Mouse (Mus musculus) adipocyte (in vitro differentiated cells): Measurements from ENCODE around the gene Atad2b.
A peak's percentile ranks its signal among the peaks of the same experiment; 100 is the strongest.
"Not testable (repeated sequence)": the region's sequence is repeated elsewhere in the genome, so short reads cannot be mapped to it uniquely, and the experiment has no call there.

ENCODE experiments used
- DNase-seq: peaks from one replicate; pipeline ENCODE4 v3.0.0-alpha.2; 2016; ENCODE audit warnings: low spot score

The Atad2b gene

GRCm38 (mm10) chr12:4916994-4917804 lies at the start of gene Atad2b:
TSS of gene Atad2b (plus strand) at chr12:4917353.
- peak; percentile 93 for DNase-seq

DNA sequence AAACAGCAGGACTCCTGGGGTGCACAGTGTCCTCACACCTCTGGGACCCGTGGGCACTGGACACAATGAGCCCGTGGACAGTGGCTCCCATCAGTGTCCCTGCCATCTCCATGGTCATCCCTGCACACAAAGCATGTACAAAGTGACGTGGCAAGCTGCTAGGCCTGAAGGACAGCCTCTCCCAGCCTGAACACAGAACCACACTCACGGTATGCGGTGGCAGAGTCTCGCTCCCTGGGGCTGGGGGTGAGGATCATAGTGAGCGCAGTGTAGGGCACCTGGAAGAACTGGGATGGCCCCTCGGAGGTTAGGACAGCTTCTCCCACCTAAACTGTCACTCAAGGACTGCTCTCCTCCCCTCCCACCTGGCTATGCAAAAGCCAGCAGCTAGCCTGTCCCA lies 48.2 kb upstream of the Atad2b start:
- DNase-seq = no peak

GRCm38 (mm10) chr12:4871260-4871659 lies 45.9 kb upstream of the Atad2b start:
- no peak for DNase-seq

DNA sequence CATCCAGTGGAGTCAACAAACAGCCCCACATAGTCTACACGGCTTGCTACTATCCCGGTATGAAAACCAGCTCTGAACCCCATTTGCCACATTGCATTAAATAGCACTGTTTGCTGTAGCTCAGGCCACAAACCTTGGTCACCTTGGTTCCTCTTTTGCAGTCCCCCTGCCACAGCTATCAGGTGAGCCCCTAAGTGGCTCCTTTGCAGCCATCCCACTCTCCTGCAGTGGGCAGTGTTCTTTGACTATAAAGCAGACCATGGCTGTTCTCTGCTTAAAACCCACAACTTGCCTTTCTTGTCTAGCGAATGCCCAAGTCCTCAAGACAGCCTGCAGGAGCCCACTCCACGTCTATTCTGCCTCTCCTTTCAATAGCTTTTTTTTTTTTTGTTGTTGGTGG lies 44.9 kb upstream of the Atad2b start:
- no peak for DNase-seq

DNA sequence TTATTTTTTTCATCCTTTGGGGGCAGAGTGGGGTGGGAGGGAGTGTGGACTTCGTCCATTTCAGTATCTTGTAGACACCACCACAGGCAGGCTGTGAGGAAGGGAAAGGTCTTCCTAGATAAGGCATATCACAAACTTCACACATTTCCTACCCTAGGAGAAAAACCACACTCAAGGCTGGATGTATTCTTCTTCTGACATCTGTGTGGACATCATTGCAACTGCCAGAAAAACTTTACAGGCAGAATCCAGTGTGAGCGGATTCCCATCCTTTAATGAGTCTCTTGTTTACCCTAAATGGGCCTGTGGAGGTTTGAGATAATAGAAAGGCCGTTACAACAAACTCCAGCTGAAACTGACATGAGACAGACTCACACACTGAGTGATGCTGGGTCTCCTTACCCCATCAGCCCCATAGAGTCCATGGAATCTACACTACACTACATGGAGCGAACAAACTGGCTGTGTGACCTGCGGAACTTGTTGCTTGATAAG lies 44.1 kb upstream of the Atad2b start:
- DNase-seq = no peak

DNA sequence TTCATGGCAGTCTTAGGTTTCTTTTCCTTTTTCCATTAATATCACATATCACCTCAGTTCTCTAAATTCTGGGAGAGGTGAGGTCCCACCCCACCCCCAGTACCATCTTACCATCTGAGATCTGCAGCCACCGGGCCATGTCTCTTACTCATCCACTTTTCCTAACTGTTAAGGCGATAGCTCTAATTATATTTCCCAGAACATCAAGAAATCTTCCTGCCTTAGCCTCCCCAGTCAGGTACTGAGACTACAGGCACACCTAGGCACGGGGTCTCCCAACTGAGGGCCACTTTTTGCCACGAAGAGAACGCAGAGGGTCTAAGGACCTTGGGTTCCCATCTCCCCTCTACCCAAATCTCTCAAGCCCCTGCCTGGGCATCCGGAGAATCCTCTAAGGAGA lies 43.6 kb upstream of the Atad2b start:
- no peak for DNase-seq

- DNase-seq = peak; percentile 42
Measured at GRCm38 (mm10) chr12:4874161-4874927, 42.8 kb upstream of the Atad2b start, which contains the start of gene Mfsd2b. TSS of gene Mfsd2b (minus strand) at chr12:4874359.

GRCm38 (mm10) chr12:4875623-4876022 lies 41.5 kb upstream of the Atad2b start:
- DNase-seq = no peak

GRCm38 (mm10) chr12:4878296-4878783 lies 38.8 kb upstream of the Atad2b start:
- no peak for DNase-seq

- DNase-seq = no peak
Measured at GRCm38 (mm10) chr12:4879048-4879447, 38.1 kb upstream of the Atad2b start.

DNA sequence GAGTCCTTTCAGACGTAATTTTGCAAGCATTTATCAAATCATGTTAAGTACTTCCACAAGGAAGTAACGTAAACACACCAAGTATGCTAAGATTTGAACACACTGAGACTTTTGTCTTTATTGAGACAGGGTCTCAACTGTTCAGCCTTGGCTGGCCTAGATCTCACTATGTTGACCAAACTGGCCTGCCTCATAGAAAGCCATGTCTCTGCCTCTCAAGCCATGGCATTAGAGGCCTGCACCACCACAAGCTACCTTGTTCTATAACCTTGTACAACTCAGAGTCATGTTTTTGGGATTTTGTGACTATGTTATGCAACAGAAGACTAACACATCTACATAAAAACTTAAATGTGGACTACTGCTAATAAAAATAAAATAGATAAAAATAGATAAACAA lies 35.1 kb upstream of the Atad2b start:
- no peak for DNase-seq

DNA sequence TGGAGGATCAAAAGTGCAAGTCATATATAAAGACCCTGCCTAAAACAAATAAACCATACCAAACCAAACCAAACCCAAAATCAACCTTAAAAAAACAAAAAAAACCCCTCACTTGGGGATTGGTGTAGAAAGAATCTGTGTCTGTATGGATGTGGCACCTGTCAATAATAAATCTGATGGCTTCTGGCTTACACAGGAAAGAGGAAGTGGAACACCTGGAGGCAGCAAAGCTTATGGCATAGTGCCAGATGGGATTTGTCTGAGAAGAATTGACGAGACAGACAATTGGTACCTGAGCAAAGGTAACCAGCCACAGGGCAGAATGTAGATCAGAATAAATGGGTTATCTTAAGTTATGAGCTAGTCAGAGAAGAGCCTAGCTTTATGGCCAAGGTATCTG lies 32.1 kb upstream of the Atad2b start:
- DNase-seq = no peak

GRCm38 (mm10) chr12:4886581-4886980 lies 30.6 kb upstream of the Atad2b start:
- not testable (repeated sequence) for DNase-seq

- no peak for DNase-seq
Measured at GRCm38 (mm10) chr12:4888739-4889138, 28.4 kb upstream of the Atad2b start.

GRCm38 (mm10) chr12:4889251-4889650 lies 27.9 kb upstream of the Atad2b start:
- no peak for DNase-seq

- no peak for DNase-seq
Measured at GRCm38 (mm10) chr12:4889891-4890290, 27.3 kb upstream of the Atad2b start.

- no peak for DNase-seq
Measured at GRCm38 (mm10) chr12:4898024-4898423, 19.1 kb upstream of the Atad2b start.

DNA sequence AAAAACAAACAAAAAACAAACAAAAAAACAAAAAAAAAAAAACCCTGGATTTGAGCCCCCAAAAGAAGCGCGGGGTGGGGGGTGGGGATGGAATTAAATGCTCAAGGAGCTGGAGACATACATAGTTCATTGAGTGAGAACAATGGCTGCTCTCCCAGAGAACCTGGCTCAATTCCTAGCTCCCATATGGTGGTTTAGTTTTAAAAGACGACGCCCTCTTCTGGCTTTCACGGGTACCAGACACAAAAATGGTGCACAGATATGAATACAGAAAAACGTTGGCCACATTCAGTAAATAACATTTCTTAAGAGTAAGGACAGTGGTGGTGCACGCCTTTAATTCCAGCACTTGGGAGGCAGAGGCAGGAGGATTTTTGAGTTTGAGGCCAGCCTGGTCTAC lies 11.2 kb upstream of the Atad2b start:
- DNase-seq = no peak

DNA sequence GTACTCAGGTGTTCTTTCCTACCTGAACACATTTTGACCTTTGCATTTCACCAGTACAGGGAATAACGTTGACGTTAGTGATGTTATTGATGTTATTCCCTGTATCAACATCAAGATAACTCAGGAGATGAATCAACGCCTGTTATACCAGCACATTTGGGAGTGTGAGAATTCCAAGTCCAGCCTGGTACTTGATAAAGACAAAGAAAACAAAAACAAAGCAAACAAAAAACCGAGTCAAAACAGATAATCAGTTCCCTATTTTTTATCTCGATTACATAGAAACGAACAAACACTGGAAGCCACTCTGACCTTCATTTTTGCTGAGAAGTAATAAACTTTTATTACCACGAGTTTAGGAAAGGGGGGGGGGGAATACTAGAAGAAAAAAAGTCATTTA lies 10.7 kb upstream of the Atad2b start:
- no peak for DNase-seq

DNA sequence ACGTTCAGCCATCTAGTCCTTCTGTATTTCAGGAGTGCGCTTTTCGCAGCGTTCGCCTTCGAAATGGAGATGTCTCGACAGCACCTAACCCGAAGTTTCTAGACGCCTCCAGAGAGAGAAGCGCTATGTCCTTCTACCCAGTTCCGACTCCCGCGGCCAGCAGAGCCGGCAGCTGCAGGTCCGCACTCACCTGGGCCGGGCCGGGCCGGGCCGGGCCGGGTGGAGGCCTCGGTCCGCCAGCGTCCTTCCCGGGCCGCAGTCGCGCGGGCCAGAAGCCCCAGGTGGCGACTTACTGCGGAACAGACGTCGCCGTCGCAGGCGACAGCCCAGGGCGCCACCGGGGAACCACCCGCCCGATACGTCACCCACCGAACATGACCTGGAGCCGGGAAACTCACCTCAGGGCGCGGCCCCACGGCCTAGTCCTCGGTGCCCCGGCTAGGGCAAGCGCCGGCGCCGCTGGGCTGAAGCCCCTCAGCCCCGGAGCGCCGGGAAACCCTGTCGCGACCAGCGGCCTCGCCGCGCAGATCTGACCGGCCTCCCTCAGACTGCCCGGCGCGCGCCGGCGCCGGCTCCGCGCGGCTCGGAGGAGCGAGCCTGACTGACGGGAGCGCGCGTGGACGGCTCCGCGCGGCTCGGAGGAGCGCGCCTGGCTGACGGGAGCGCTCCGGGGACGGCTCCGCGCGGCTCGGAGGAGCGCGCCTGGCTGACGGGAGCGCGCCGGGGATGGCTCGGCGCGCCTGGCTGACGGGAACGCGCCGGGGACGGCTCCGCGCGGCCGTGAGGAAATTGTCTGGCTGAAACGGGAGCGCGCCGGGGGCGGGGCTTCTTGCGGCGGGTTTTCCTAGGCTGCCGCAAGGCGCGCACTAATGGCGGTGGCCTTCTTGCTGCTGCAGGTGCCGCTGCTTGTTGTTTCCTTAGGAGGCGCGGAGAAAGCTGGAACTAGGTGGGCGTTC lies 9.9 kb upstream of the Atad2b start, which contains the start of gene Ubxn2a:
Gene Ubxn2a, minus strand, starts transcription at position 755 of the 956 bp plus-strand sequence.
- DNase-seq = peak; percentile 83

GRCm38 (mm10) chr12:4908391-4908790 lies 8.8 kb upstream of the Atad2b start:
- no peak for DNase-seq

DNA sequence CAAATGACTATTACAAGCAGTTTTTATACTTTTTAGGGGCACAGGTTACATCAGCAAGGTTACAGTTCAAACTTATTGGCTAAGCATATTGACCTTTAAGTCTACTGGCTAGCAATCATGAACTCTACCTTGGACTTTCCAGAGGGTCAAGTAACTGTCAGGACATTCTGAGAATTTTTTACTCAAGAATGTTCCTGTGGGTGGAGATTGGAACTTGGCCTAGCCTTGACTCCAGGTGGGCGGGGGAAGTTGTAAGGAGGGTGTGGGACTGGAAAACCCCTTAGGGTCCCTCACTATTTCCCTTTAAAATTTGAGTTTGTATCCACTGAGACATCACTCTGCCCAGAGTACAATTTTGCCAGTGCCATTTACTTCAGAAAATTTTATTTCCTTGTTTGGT lies 6.7 kb upstream of the Atad2b start:
- DNase-seq = not testable (repeated sequence)
